Mouse (Mus musculus) limb, embryonic 15.5 days (tissue): ENCODE measurements at regions not wholly inside any gene's neighbourhood (a gene's known extent, or its start where the extent isn't known, plus 50 kb on each side); places are given as distances from the start of the nearest gene placed in this dataset.

Experiments used
- ATAC-seq: fragments of 200-750 bp; cut with Nextera tagmentation; 2 replicates; pipeline ENCODE4 v1.8.0; 2017; ENCODE audit warnings: low read depth, moderate TSS enrichment; ENCODE audit not compliant: insufficient number of reproducible peaks, low FRiP score, low TSS enrichment
- H3K27ac ChIP-seq: fragments of 300-500 bp; sonication (generic); 2 replicates; pipeline ENCODE4 v1.5.1; 2015; ENCODE audit warnings: moderate library complexity, mild to moderate bottlenecking, inconsistent platforms
- H3K27me3 ChIP-seq: fragments of 300-500 bp; sonication (generic); 2 replicates; pipeline ENCODE4 v1.6.1; 2015; ENCODE audit warnings: inconsistent platforms
- H3K36me3 ChIP-seq: fragments of 300-500 bp; sonication (generic); 2 replicates; pipeline ENCODE4 v1.6.1; 2015; ENCODE audit warnings: inconsistent platforms
- H3K4me1 ChIP-seq: fragments of 300-500 bp; sonication (generic); 2 replicates; pipeline ENCODE4 v1.6.1; 2015; ENCODE audit warnings: inconsistent platforms
- H3K4me2 ChIP-seq: fragments of 300-500 bp; sonication (generic); 2 replicates; pipeline ENCODE4 v1.6.1; 2015; ENCODE audit warnings: mild to moderate bottlenecking, inconsistent platforms
- H3K4me3 ChIP-seq: fragments of 300-500 bp; sonication (generic); 2 replicates; pipeline ENCODE4 v1.5.1; 2015; ENCODE audit warnings: mild to moderate bottlenecking, inconsistent platforms
- H3K9ac ChIP-seq: fragments of 300-500 bp; sonication (generic); 2 replicates; pipeline ENCODE4 v1.6.1; 2015; ENCODE audit warnings: inconsistent platforms
- H3K9me3 ChIP-seq: fragments of 300-500 bp; sonication (generic); 2 replicates; pipeline ENCODE4 v1.6.1; 2016; ENCODE audit warnings: inconsistent platforms
- WGBS: fragments of 180-500 bp; shearing (Covaris S2); methylation state at CpG from one replicate; pipeline ENCODE4 v1.1.7; 2015; 5-methylcytosine and 5-hydroxymethylcytosine counted together

DNA sequence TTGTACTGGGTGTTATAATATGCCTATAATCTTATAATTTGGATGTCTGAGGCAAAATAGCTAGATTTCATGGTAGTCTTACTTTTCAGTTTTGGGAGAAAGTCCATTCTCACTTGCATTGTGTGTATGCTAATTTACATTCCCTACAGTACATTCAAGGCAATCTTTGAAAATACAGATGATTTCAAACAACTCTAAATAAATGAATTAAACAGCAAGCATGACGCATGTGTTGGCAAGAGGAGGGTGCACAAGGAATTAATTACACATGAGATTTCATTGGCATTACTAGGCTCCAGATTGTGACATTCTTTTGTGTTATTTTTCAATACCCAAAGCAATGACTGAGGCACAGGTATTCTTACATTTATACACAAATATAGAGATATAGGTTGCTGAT lies 495.2 kb upstream of the Cypt12 start:
- no peak overlapping the region for H3K27ac ChIP-seq
- ATAC-seq: no peak
- WGBS: 70% methylated on average over 1 of the region's 1 CpGs

DNA sequence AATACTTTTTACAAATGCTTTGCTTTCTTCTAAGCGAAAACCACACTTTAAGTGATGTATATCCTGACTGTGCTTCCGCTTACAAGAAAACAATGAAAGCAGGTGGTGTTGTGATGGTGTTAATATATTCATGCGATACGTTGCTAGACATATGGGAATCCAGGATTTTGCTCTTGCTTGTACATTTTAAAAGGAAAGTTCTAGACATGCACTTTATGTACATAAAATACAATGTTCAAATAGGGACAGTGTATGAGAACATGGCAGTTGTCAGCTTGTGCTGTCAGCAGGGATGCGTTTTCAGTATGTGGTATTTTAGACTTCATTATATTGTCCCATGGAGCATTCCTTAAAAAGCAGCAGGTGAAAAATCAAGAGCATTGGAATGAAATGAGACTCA lies 487.7 kb upstream of the Cypt12 start:
- H3K4me2 ChIP-seq: no peak overlapping the region
- no peaks in the 10 kb centered on the region for H3K27me3 ChIP-seq
- H3K9me3 ChIP-seq: no peaks in the 10 kb centered on the region
- WGBS: 86% methylated on average over 5 of the region's 5 CpGs
- no peaks in the 10 kb centered on the region for H3K36me3 ChIP-seq
- H3K4me1 ChIP-seq: no peaks in the 10 kb centered on the region
- H3K9ac ChIP-seq: no peak overlapping the region
- no peak overlapping the region for H3K27ac ChIP-seq
- H3K4me3 ChIP-seq: no peak overlapping the region
- no peak for ATAC-seq

More for the DNA sequence above, 495.2 kb upstream of the Cypt12 start:
- H3K4me1 ChIP-seq: no peaks in the 10 kb centered on the region
- no peak overlapping the region for H3K4me3 ChIP-seq
- no peaks in the 10 kb centered on the region for H3K27me3 ChIP-seq
- H3K36me3 ChIP-seq: no peaks in the 10 kb centered on the region
- no peak overlapping the region for H3K4me2 ChIP-seq
- H3K9me3 ChIP-seq: no peaks in the 10 kb centered on the region
- no peak overlapping the region for H3K9ac ChIP-seq

DNA sequence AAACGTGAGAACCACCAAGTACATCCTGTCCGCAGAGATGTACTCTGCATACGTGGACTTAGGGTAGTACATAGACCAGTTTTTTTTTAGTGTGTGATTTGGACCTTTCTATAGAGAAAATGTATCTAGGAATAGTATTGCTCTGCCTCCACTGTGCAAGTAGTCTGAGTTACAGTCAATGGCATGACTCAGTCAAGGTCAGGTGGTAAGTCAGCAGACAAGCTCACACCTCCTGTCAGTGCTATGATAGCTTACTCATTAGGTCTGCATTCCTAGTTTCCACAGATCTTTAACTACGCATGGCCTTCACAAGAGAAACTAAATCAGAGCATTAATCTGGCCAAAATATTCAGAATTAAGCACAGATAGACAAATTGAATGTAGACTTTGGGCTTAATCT lies 486.8 kb upstream of the Cypt12 start:
- WGBS: 82% methylated on average over 4 of the region's 4 CpGs
- H3K9me3 ChIP-seq: no peaks in the 10 kb centered on the region
- no peaks in the 10 kb centered on the region for H3K36me3 ChIP-seq
- H3K4me2 ChIP-seq: no peak overlapping the region
- H3K4me3 ChIP-seq: no peak overlapping the region
- ATAC-seq: no peak
- H3K9ac ChIP-seq: no peak overlapping the region
- no peaks in the 10 kb centered on the region for H3K4me1 ChIP-seq
- H3K27ac ChIP-seq: no peak overlapping the region
- no peaks in the 10 kb centered on the region for H3K27me3 ChIP-seq

DNA sequence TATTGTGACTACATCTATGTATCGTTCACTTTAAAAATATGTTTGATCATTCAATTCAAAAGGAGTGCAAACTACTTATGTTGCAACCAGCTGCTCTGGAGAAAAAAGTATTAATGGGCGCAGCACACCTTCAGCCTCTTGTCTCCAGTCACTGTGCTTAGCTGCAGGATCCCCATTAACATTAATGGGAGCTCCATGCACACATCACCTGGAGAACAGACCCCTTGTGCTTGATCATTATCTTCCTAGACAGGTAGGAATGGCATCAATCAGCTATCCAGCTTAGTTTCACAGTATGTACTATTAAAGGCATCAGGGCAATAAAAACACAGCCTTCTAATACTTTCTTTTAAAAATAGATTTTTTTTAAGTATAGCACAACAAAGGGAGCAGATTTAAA lies 474.4 kb upstream of the Cypt12 start:
- ATAC-seq: no peak
- no peaks in the 10 kb centered on the region for H3K4me1 ChIP-seq
- WGBS: 78% methylated on average over 2 of the region's 2 CpGs
- no peak overlapping the region for H3K4me2 ChIP-seq
- no peaks in the 10 kb centered on the region for H3K9me3 ChIP-seq
- no peaks in the 10 kb centered on the region for H3K27me3 ChIP-seq
- no peak overlapping the region for H3K4me3 ChIP-seq
- no peak overlapping the region for H3K9ac ChIP-seq
- no peaks in the 10 kb centered on the region for H3K36me3 ChIP-seq
- H3K27ac ChIP-seq: no peak overlapping the region

DNA sequence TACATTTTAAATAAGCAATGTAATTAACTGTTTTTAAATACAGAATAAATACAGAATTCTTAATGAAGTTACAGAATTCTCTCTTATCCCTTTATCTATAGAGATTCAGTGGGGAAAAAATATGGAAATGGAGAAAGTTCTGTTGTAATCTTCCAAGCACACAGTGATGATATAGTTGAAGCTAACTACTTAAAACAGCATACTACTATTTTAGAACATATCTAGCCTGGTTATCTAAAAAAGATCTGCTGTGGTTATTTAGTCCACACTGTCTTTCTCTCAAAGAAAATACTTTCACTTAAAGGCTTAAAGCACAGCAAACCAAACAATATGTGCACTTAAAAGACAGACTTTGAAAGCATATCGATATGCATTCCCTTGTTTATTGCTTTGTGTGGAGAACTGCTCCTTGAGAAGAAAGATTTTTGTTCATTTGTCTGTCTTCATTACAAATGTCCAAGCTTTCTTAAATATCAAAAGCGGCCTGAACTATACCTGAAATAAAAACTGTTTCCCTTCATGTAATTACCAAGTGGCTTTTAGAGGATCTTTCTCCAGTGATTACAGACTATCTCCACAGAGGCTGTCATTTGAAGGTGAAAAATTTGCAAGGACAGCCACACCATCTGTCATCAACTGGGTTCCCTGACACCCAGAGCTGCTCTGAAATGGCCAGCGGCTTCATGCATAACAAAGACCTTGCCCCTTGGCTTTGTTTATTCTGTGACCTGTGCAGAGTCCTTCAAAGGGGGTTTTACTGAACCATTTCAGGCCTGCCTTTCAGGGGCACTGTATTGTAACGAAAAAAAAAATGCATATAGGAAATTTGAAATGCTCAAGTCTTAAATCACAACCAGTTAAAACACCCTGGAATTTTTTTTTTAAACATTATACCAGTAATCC lies 458.7 kb upstream of the Cypt12 start:
- no peak for ATAC-seq
- H3K4me2 ChIP-seq: no peak overlapping the region
- H3K9ac ChIP-seq: no peak overlapping the region
- H3K27ac ChIP-seq: no peak overlapping the region
- no peaks in the 10 kb centered on the region for H3K36me3 ChIP-seq
- WGBS: 38% methylated on average over 4 of the region's 4 CpGs
- no peaks in the 10 kb centered on the region for H3K27me3 ChIP-seq
- no peaks in the 10 kb centered on the region for H3K4me1 ChIP-seq
- no peaks in the 10 kb centered on the region for H3K9me3 ChIP-seq
- H3K4me3 ChIP-seq: no peak overlapping the region

DNA sequence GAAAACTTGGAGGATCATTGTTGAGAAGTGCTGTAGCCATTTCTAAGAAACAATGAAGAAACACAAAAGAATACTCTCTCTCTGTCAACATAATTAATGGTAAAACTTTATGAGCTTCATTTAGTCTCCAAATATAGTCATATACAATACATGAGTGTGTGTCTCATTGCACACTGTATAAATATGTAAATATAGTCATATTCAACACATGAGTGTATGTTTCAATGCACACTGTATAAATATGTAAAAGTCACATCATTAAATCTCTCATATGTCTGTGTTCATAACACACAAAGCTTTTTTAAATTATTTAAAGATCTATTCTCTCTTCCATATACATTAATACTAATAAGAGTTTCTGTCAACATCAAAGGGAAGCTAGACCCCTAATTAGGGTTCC lies 457.6 kb upstream of the Cypt12 start:
- Histone ChIP-seq H3K4me1 (no peaks in the 10 kb centered on the region), H3K9ac (no peak overlapping the region), H3K36me3 (no peaks in the 10 kb centered on the region), H3K4me3 (no peak overlapping the region), H3K27me3 (no peaks in the 10 kb centered on the region), H3K9me3 (no peaks in the 10 kb centered on the region), H3K27ac (no peak overlapping the region), H3K4me2 (no peak overlapping the region)
- ATAC-seq: no peak

DNA sequence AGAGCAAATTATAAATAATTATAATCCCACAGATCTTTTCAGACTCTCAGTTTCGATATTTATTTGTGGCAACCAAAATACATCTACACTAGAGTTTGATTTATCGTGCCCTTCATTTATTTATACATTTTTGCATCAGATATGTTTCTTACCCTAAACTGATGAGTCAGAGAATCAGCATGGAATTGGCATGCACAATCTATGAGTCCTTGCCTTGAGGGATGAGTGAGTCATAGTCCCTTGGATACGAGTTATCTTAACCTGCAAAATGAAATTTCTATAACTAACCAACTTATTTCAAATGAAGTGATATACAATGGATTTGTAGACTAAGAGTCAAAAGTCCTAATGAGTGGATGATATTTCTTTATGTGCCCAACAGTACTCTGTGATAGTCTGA lies 449.9 kb upstream of the Cypt12 start:
- no peaks in the 10 kb centered on the region for H3K36me3 ChIP-seq
- WGBS: 81% methylated on average over 3 of the region's 3 CpGs
- H3K9me3 ChIP-seq: no peaks in the 10 kb centered on the region
- H3K27ac ChIP-seq: no peak overlapping the region
- no peaks in the 10 kb centered on the region for H3K4me1 ChIP-seq
- ATAC-seq: no peak
- no peak overlapping the region for H3K4me2 ChIP-seq
- no peak overlapping the region for H3K4me3 ChIP-seq
- no peak overlapping the region for H3K9ac ChIP-seq
- H3K27me3 ChIP-seq: no peaks in the 10 kb centered on the region

DNA sequence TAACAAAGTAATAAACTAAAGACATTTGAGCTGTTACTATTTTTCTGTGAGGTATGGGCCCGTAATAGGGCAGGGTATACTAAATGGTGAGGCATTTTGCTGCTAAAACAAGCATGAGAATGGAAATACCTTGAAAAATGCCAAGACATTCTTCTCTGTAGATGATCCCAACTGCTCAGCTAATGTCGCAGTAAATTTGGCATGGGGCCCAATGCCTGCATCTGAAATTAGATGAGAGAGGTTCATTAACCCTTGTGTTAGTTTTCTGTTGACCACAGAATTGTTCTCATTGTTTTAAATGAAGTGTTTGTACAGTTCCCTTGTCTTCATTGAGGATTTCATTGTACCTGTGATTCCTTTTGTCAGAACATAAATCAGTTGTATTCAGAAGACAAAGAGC lies 446.7 kb upstream of the Cypt12 start:
- no peaks in the 10 kb centered on the region for H3K36me3 ChIP-seq
- no peak overlapping the region for H3K27ac ChIP-seq
- no peak overlapping the region for H3K9ac ChIP-seq
- H3K4me2 ChIP-seq: no peak overlapping the region
- ATAC-seq: no peak
- H3K4me1 ChIP-seq: no peaks in the 10 kb centered on the region
- 63% methylated on average over 2 of the region's 2 CpGs for WGBS
- no peak overlapping the region for H3K4me3 ChIP-seq
- H3K27me3 ChIP-seq: no peaks in the 10 kb centered on the region
- no peaks in the 10 kb centered on the region for H3K9me3 ChIP-seq

DNA sequence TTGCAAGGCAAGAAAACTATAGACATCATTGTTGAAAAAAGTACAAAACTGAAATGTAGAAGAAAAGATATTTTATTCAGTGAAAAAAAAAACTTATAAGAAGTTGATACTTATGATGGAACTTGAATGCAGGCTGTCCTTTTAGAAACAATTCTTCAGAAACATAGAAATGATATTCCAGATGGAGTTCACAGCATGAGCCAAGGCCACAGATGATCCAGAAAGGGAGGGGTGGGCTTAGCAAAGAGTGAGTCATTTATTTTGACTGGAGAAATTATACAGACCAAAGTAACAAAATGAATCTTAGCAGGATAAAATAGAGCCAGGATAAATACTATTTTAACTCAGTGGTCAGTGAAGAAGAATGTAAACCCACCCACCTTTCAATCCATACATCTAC lies 406.9 kb upstream of the Cypt12 start:
- no peaks in the 10 kb centered on the region for H3K4me1 ChIP-seq
- H3K9me3 ChIP-seq: no peaks in the 10 kb centered on the region
- H3K27me3 ChIP-seq: no peaks in the 10 kb centered on the region
- no peak overlapping the region for H3K9ac ChIP-seq
- H3K27ac ChIP-seq: no peak overlapping the region
- H3K4me3 ChIP-seq: no peak overlapping the region
- no peak overlapping the region for H3K4me2 ChIP-seq
- H3K36me3 ChIP-seq: no peaks in the 10 kb centered on the region
- ATAC-seq: no peak

DNA sequence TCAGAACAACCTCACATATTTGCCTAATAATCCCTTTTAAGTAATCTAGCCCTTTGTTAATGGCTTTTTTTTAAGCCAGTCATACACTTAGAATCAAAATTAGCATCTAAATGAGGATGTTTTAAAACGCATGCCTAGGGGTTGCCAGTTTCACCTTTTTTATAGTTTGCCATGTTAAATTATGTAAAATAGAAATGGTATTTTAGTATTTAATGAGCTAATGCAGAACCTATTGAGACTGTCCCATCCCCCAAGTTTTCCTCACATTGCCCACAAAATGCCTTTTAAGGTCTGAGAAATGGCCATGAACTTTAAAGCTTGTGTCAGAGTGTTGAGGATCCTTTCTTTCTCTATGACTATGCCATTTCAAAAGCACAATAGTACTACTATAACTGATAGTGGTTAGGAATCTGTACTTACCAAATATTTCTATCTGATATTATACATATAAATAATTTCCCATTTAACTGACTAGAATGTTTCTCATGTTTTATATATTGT lies 400.6 kb upstream of the Cypt12 start:
- no peak overlapping the region for H3K4me2 ChIP-seq
- H3K4me3 ChIP-seq: no peak overlapping the region
- H3K9me3 ChIP-seq: no peaks in the 10 kb centered on the region
- H3K27ac ChIP-seq: no peak overlapping the region
- no peak for ATAC-seq
- whole genome bisulfite sequencing: 47% methylated on average over 1 of the region's 1 CpGs
- H3K4me1 ChIP-seq: no peaks in the 10 kb centered on the region
- H3K27me3 ChIP-seq: no peaks in the 10 kb centered on the region
- H3K9ac ChIP-seq: no peak overlapping the region
- H3K36me3 ChIP-seq: no peaks in the 10 kb centered on the region

DNA sequence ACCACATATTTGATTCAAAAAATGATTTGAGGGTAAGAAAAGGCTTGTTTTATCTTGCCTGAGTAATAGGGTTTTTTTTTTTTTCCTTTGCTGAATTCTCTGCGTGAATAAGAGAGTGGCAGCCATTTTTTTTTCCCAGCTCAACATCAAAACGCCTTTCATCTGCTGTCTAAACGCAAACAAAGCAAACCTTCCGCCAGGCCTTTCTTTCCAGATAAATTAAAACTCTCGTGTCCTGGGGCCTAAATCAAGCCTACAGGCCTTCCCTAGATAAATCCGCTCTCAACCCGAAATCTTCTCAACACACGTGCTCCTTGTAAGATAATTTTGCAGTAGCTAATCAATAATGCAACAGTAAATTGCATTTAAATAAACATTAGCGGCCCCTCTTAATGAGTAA lies 365.7 kb upstream of the Cypt12 start:
- no peak for ATAC-seq
- Histone ChIP-seq H3K4me2 (no peak overlapping the region), H3K36me3 (no peaks in the 10 kb centered on the region), H3K9me3 (no peaks in the 10 kb centered on the region), H3K4me3 (no peak overlapping the region), H3K4me1 (no peaks in the 10 kb centered on the region), H3K27ac (no peak overlapping the region), H3K9ac (no peak overlapping the region), H3K27me3 (no peaks in the 10 kb centered on the region)
- WGBS: 75% methylated on average over 9 of the region's 9 CpGs

DNA sequence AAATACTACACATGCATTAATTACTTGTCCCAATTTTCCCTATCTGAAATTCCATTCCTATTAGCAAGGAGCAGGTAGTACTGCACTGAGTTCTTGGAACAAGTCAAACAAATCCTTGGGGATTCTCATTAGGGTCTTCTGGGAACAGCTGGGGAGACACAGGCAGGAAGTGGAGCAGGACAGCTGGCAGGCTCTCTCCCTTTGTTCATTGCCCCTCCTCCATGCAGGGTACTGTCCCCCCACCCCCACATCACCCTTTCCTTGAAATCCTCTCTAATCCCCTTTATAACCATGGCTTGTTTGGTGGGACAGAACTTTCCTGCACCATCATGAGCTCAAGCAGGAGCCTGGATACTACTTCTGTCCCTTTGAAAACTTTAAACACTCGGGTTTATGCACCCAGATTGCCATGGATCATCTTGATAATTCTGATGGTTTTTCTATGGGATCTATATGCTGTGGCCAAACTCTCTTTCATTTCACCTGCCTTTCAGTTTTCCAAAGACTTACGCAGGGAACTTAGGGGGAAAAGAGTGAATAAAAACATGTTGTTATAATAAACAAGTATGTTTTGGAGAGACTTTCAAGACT lies 358.2 kb upstream of the Cypt12 start:
- no peaks in the 10 kb centered on the region for H3K9me3 ChIP-seq
- H3K4me3 ChIP-seq: no peak overlapping the region
- no peak for ATAC-seq
- WGBS: 61% methylated on average over 2 of the region's 2 CpGs
- no peak overlapping the region for H3K27ac ChIP-seq
- H3K4me2 ChIP-seq: no peak overlapping the region
- H3K9ac ChIP-seq: no peak overlapping the region
- H3K27me3 ChIP-seq: no peaks in the 10 kb centered on the region
- H3K36me3 ChIP-seq: no peaks in the 10 kb centered on the region
- H3K4me1 ChIP-seq: no peaks in the 10 kb centered on the region
